Mouse (Mus musculus): Measurements from ENCODE around the gene Adar. TPM values are rescaled to one million over a fixed set of nuclear protein-coding genes. Genes with fewer than 3 reads are reported as not detected.
A peak's percentile ranks its signal among the peaks of the same experiment; 100 is the strongest.

Gene Adar
- total RNA-seq, 2 experiments from 2014 or later: 21.1 to 33.2 TPM

- peak; percentile 91 for ATAC-seq (replicated peaks; ENCODE audit: poor library complexity, severe bottlenecking)
Observed at GRCm38 (mm10) chr3:89730350-89731331, 15.8 kb downstream of the Adar start.

GRCm38 (mm10) chr3:89732091-89732490 is 17.3 kb downstream of the Adar start:
- no peak for ATAC-seq (replicated peaks; ENCODE audit: poor library complexity, severe bottlenecking)

- no peak for ATAC-seq (replicated peaks; ENCODE audit: poor library complexity, severe bottlenecking)
Observed at GRCm38 (mm10) chr3:89738509-89738908, 23.7 kb downstream of the Adar start.

- peak; percentile 7; the same call in 1 of the 2 replicates for ATAC-seq (replicated peaks; ENCODE audit: poor library complexity, severe bottlenecking)
Observed at GRCm38 (mm10) chr3:89752307-89752706, 37.5 kb downstream of the Adar start.

GRCm38 (mm10) chr3:89755283-89755682 is 40.5 kb downstream of the Adar start:
- no peak for ATAC-seq (replicated peaks; ENCODE audit: poor library complexity, severe bottlenecking)

- ATAC-seq (replicated peaks; ENCODE audit: poor library complexity, severe bottlenecking): no peak
Observed at GRCm38 (mm10) chr3:89757851-89758250, 43.0 kb downstream of the Adar start.

- no peak for ATAC-seq (replicated peaks; ENCODE audit: poor library complexity, severe bottlenecking)
Observed at GRCm38 (mm10) chr3:89759786-89760185, 45.0 kb downstream of the Adar start.

GRCm38 (mm10) chr3:89764119-89764724 is 49.4 kb downstream of the Adar start, which contains the start of gene Chrnb2:
TSS of gene Chrnb2 (minus strand) at chr3:89764632.
- peak; percentile 99 for ATAC-seq (replicated peaks; ENCODE audit: poor library complexity, severe bottlenecking)

GRCm38 (mm10) chr3:89769584-89769983 is 54.8 kb downstream of the Adar start:
- no peak for ATAC-seq (replicated peaks; ENCODE audit: poor library complexity, severe bottlenecking)

GRCm38 (mm10) chr3:89770425-89771002 is 55.7 kb downstream of the Adar start:
- ATAC-seq (replicated peaks; ENCODE audit: poor library complexity, severe bottlenecking): no peak

- ATAC-seq (replicated peaks; ENCODE audit: poor library complexity, severe bottlenecking): peak; percentile 63
Observed at GRCm38 (mm10) chr3:89772588-89772967, 57.8 kb downstream of the Adar start.

GRCm38 (mm10) chr3:89772968-89773709 is 58.3 kb downstream of the Adar start, which contains the start of gene Ube2q1:
TSS of gene Ube2q1 (plus strand) at chr3:89773616.
- peak; percentile 79 for ATAC-seq (replicated peaks; ENCODE audit: poor library complexity, severe bottlenecking)

- no peak for ATAC-seq (replicated peaks; ENCODE audit: poor library complexity, severe bottlenecking)
Observed at GRCm38 (mm10) chr3:89773740-89774211, 59.0 kb downstream of the Adar start.

- ATAC-seq (replicated peaks; ENCODE audit: poor library complexity, severe bottlenecking): peak; percentile 56
Observed at GRCm38 (mm10) chr3:89774236-89774960, 59.6 kb downstream of the Adar start.

GRCm38 (mm10) chr3:89776001-89776400 is 61.2 kb downstream of the Adar start:
- ATAC-seq (replicated peaks; ENCODE audit: poor library complexity, severe bottlenecking): no peak

- ATAC-seq (replicated peaks; ENCODE audit: poor library complexity, severe bottlenecking): no peak
Observed at GRCm38 (mm10) chr3:89780102-89780501, 65.3 kb downstream of the Adar start.

- no peak for ATAC-seq (replicated peaks; ENCODE audit: poor library complexity, severe bottlenecking)
Observed at GRCm38 (mm10) chr3:89781640-89782039, 66.8 kb downstream of the Adar start.

GRCm38 (mm10) chr3:89784991-89785753 is 70.3 kb downstream of the Adar start:
- peak; percentile 92 for ATAC-seq (replicated peaks; ENCODE audit: poor library complexity, severe bottlenecking)

GRCm38 (mm10) chr3:89786275-89786674 is 71.5 kb downstream of the Adar start:
- ATAC-seq (replicated peaks; ENCODE audit: poor library complexity, severe bottlenecking): no peak

Data from granulocyte monocyte progenitor cell, adult 5-6 weeks (primary cell).